Mouse (Mus musculus) midbrain, embryonic 14.5 days (tissue): ENCODE data around the gene Pnkd. TPM values are rescaled to one million over a fixed set of nuclear protein-coding genes. Genes with fewer than 3 reads are reported as not detected.

ENCODE experiments used
- ATAC-seq: fragments of 200-750 bp; cut with Nextera tagmentation; 2 replicates; pipeline ENCODE4 v1.8.0; 2017; ENCODE audit warnings: moderate number of reproducible peaks, moderate library complexity; ENCODE audit not compliant: low FRiP score, low TSS enrichment
- DNase-seq: peaks from one replicate; pipeline ENCODE4 v3.0.0-alpha.2; 2015
- H3K27ac ChIP-seq: fragments of 300-500 bp; sonication (generic); replicated peaks from 2 replicates; pipeline ENCODE4 v1.5.1; 2014; ENCODE audit warnings: mild to moderate bottlenecking, low read depth, low read length, moderate library complexity
- H3K27me3 ChIP-seq: fragments of 300-500 bp; sonication (generic); 2 replicates; pipeline ENCODE4 v1.6.1; 2014; ENCODE audit warnings: low read length, control low read depth, mixed read lengths; ENCODE audit not compliant: control insufficient read depth, insufficient read depth
- H3K36me3 ChIP-seq: fragments of 300-500 bp; sonication (generic); 2 replicates; pipeline ENCODE4 v1.6.1; 2014; ENCODE audit warnings: low read length, control low read depth; ENCODE audit not compliant: control insufficient read depth, insufficient read depth
- H3K4me1 ChIP-seq: fragments of 300-500 bp; sonication (generic); 2 replicates; pipeline ENCODE4 v1.6.1; 2014; ENCODE audit warnings: mild to moderate bottlenecking, antibody characterized with exemption, low read length, control low read depth; ENCODE audit not compliant: control insufficient read depth, insufficient read depth
- H3K4me2 ChIP-seq: fragments of 300-500 bp; sonication (generic); 2 replicates; pipeline ENCODE4 v1.6.1; 2014; ENCODE audit warnings: mild to moderate bottlenecking, low read length, moderate library complexity
- H3K4me3 ChIP-seq: fragments of 300-500 bp; sonication (generic); replicated peaks from 2 replicates; pipeline ENCODE4 v1.5.1; 2014; ENCODE audit warnings: low read depth, low read length
- H3K9ac ChIP-seq: fragments of 300-500 bp; sonication (generic); replicated peaks from 2 replicates; pipeline ENCODE4 v1.6.1; 2014; ENCODE audit warnings: mild to moderate bottlenecking, low read length, moderate library complexity
- H3K9me3 ChIP-seq: fragments of 300-500 bp; sonication (generic); 2 replicates; pipeline ENCODE4 v1.6.1; 2016; ENCODE audit warnings: low read length, control low read depth, mixed read lengths; ENCODE audit not compliant: control insufficient read depth
- WGBS: fragments of 180-500 bp; shearing (Covaris S2); extraction: QIAGEN DNeasy Blood & Tissue Kit; methylation state at CpG from one replicate; pipeline ENCODE4 v1.1.7; 2014; 5-methylcytosine and 5-hydroxymethylcytosine counted together
- polyA plus RNA-seq: library from polyadenylated mRNA; unstranded; fragments of >200 nt; fragmentation: Nextera tagmentation; extraction: Ambion mirVana; gene quantifications from 2 replicates; pipeline ENCODE4 v1.2.1, GENCODE M21; 2014

Gene Pnkd
- polyA plus RNA-seq, 1 experiment from 2014 or later: 99.0 TPM

DNA sequence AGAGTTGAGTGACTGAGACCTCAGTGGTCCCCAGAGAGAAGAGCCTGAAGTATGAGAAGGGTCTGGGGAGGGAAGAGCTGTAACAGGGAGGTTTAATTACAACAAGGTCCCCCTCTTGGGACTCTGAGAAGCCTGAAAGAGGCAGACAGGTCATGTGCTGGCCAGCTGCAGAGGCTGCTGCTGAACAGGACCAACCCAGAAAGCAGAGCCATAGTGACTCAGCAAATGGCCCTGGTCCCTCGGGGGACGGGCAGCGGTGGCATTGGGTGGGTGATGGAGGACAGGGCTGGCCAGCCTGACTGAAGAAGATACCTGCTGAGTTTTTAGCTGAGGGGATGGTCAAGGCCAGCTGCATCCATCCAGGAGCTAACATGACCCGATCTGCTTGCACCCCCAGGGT lies 91.7 kb downstream of the Pnkd start:
- ATAC-seq: no peak

DNA sequence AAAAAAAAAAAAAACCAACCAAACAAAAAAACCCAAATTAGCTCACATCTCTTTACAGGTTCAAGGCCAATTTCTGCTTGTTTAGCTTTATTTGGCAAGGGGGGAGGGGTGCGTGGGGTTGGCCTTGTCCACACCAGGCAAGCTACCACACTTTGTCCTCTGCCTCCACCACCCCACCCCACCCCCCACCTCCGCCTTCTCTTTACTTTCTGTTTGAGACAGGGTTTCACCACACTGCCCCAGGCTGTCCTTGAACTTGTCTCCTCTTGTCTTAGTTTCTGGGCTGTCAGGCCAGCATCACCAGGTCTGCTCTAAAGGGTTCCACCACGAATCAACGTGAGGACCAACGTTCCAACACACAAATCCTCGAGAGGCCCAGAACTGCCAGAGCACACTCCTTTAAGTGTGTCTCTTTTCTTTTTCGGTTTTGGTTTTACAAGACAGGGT lies 94.4 kb downstream of the Pnkd start:
- no peak for DNase-seq

More for the DNA sequence above, 91.7 kb downstream of the Pnkd start:
- no peaks in the 10 kb centered on the region for H3K27me3 ChIP-seq
- WGBS: 85% methylated on average over 4 of the region's 4 CpGs
- H3K4me2 ChIP-seq: no peak overlapping the region
- no peak overlapping the region for H3K27ac ChIP-seq
- no peak overlapping the region for H3K9ac ChIP-seq
- H3K9me3 ChIP-seq: no peaks in the 10 kb centered on the region
- no peak for DNase-seq
- no peaks in the 10 kb centered on the region for H3K4me1 ChIP-seq
- H3K4me3 ChIP-seq: no peak overlapping the region
- H3K36me3 ChIP-seq: no peaks in the 10 kb centered on the region

DNA sequence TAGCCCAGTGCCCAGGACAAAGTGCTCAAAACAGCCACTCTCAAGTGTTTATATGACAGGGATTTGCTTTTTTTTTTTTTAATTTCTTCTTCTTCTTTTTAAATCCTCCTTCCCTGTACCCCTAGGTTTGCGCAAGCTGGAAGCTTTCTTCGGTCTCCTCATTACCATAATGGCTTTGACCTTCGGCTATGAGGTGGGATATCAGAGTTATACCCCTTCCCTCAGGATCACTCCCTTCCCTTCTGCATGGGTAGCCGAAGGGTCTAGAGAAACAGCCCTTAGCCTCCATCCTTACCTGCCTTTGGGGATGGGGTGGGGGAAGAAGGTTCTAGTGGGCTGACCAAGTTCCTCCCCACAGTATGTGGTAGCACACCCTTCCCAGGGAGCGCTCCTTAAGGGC lies 95.8 kb downstream of the Pnkd start:
- no peak for DNase-seq
- no peak overlapping the region for H3K9ac ChIP-seq

More for the DNA sequence above, 94.4 kb downstream of the Pnkd start:
- WGBS: 85% methylated on average over 7 of the region's 7 CpGs
- H3K9ac ChIP-seq: no peak overlapping the region
- no peaks in the 10 kb centered on the region for H3K36me3 ChIP-seq
- H3K27me3 ChIP-seq: no peaks in the 10 kb centered on the region
- no peak for ATAC-seq
- no peak overlapping the region for H3K4me2 ChIP-seq
- no peak overlapping the region for H3K4me3 ChIP-seq
- H3K4me1 ChIP-seq: no peaks in the 10 kb centered on the region
- H3K27ac ChIP-seq: no peak overlapping the region
- no peaks in the 10 kb centered on the region for H3K9me3 ChIP-seq

DNA sequence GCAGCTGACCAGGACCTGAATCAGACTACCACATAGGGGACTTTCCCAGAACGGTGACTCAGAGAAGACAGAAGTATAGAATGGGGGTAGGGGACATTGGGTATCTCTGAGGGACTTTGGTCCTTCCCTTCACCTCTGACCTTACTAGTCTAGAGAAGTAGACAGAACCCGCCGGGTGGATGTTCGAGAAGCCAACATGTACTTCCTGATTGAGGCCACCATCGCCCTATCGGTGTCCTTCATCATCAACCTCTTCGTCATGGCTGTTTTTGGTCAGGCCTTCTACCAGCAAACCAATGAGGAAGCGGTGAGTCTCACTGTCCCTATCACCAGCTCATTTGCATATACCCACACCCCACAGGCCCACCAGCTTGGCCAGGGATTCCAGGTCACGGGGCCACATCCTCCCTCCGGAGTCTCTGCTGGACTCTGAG lies 96.9 kb downstream of the Pnkd start:
- no peaks in the 10 kb centered on the region for H3K9me3 ChIP-seq
- ATAC-seq (no peak), DNase-seq (no peak)
- H3K36me3 ChIP-seq: no peaks in the 10 kb centered on the region
- no peaks in the 10 kb centered on the region for H3K27me3 ChIP-seq
- H3K9ac ChIP-seq: no peak overlapping the region
- WGBS: 94% methylated on average over 10 of the region's 10 CpGs
- no peaks in the 10 kb centered on the region for H3K4me1 ChIP-seq
- no peak overlapping the region for H3K4me2 ChIP-seq
- H3K27ac ChIP-seq: no peak overlapping the region
- H3K4me3 ChIP-seq: no peak overlapping the region

More for the DNA sequence above, 95.8 kb downstream of the Pnkd start:
- Histone ChIP-seq H3K9me3 (no peaks in the 10 kb centered on the region), H3K27ac (no peak overlapping the region), H3K36me3 (no peaks in the 10 kb centered on the region), H3K4me3 (no peak overlapping the region), H3K4me1 (no peaks in the 10 kb centered on the region), H3K27me3 (no peaks in the 10 kb centered on the region), H3K4me2 (no peak overlapping the region)
- 85% methylated on average over 5 of the region's 5 CpGs for WGBS
- ATAC-seq: no peak

- 90% methylated on average over 13 of the region's 13 CpGs for WGBS
- no peaks in the 10 kb centered on the region for H3K4me1 ChIP-seq
Measured at GRCm38 (mm10) chr1:74383385-74383784, 98.7 kb downstream of the Pnkd start.

DNA sequence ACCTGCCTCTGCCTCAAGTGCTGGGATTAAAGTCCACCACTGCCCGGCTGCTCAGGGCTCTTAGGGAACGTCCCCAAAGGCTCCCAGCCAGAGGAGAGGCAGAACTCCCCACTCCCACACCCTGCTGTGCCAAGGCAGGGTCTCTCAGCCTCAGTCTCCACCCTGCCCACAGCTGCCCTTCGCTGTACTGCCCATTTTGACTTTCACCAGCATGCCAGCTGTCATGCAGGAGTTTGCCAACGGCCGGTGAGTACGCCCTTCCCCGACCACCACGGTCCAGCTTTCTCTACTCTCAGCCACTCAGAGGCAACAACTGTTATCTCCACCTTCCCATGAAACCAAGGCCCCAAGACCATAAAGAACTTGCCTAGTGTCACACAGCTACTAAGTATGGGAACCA lies 99.8 kb downstream of the Pnkd start:
- no peak overlapping the region for H3K9ac ChIP-seq

More at GRCm38 (mm10) chr1:74383385-74383784, 98.7 kb downstream of the Pnkd start:
- DNase-seq: no peak
- H3K9me3 ChIP-seq: no peaks in the 10 kb centered on the region
- no peaks in the 10 kb centered on the region for H3K27me3 ChIP-seq
- ATAC-seq: no peak
- H3K9ac ChIP-seq: no peak overlapping the region
- no peak overlapping the region for H3K4me3 ChIP-seq
- H3K27ac ChIP-seq: no peak overlapping the region
- H3K36me3 ChIP-seq: no peaks in the 10 kb centered on the region
- H3K4me2 ChIP-seq: no peak overlapping the region

DNA sequence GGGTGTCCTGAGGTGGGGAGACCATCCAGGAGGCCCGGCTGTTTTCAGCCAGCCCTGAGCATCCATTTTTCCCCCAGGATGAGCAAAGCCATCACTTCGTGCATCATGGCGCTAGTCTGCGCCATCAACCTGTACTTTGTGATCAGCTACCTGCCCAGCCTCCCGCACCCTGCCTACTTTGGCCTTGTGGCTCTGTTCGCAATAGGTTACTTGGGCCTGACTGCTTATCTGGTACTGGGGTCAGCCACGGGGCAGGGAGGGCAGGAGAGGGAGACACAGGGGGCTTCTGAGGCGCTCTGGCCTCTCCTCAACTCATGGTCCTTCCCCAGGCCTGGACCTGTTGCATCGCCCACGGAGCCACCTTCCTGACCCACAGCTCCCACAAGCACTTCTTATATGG lies 100.3 kb downstream of the Pnkd start:
- Histone ChIP-seq H3K9ac (no peak overlapping the region), H3K27ac (no peak overlapping the region), H3K9me3 (no peaks in the 10 kb centered on the region), H3K27me3 (peaks cover 1% of the 10 kb centered on the region; the same call in 1 of the 2 replicates), H3K4me3 (no peak overlapping the region), H3K36me3 (no peaks in the 10 kb centered on the region), H3K4me1 (no peaks in the 10 kb centered on the region), H3K4me2 (no peak overlapping the region)
- no peak for ATAC-seq
- DNase-seq: no peak
- WGBS: 94% methylated on average over 10 of the region's 10 CpGs

More for the DNA sequence above, 99.8 kb downstream of the Pnkd start:
- DNase-seq (no peak), ATAC-seq (no peak)
- no peak overlapping the region for H3K4me3 ChIP-seq
- no peak overlapping the region for H3K27ac ChIP-seq
- no peaks in the 10 kb centered on the region for H3K36me3 ChIP-seq
- no peaks in the 10 kb centered on the region for H3K9me3 ChIP-seq
- no peak overlapping the region for H3K4me2 ChIP-seq
- 84% methylated on average over 8 of the region's 8 CpGs for WGBS
- H3K27me3 ChIP-seq: no peaks in the 10 kb centered on the region; the same call in 1 of the 2 replicates
- H3K4me1 ChIP-seq: no peaks in the 10 kb centered on the region

GRCm38 (mm10) chr1:74385531-74385930 lies 100.8 kb downstream of the Pnkd start:
- H3K4me3 ChIP-seq: no peak overlapping the region
- no peaks in the 10 kb centered on the region for H3K36me3 ChIP-seq
- no peak overlapping the region for H3K9ac ChIP-seq
- H3K9me3 ChIP-seq: no peaks in the 10 kb centered on the region
- H3K4me1 ChIP-seq: no peaks in the 10 kb centered on the region
- H3K27me3 ChIP-seq: peaks cover 6% of the 10 kb centered on the region; the same call in 1 of the 2 replicates
- DNase-seq (no peak), ATAC-seq (no peak)
- no peak overlapping the region for H3K4me2 ChIP-seq
- whole genome bisulfite sequencing: 91% methylated on average over 8 of the region's 8 CpGs
- H3K27ac ChIP-seq: no peak overlapping the region

DNA sequence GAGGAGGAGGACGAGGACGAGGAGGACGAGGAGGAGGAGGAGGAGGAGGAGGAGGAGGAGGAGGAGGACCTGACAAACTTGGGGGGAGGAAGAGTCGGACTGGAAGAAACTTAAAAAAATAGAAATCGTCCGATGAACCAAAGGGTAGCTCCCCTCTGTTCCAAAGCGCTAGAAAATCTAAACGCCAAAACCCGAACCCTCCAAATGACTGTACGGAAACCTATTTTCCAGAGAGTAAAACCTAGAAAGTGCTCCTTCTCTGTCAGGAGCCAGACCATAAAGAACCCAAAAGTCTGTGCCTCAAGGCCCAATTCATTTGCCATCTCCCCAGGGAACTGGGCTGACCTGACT lies 101.6 kb downstream of the Pnkd start:
- Histone ChIP-seq H3K4me2 (peak overlapping the region; percentile 74), H3K9ac (peak overlapping the region; percentile 51), H3K9me3 (no peaks in the 10 kb centered on the region), H3K27me3 (peaks cover 8% of the 10 kb centered on the region; the same call in 1 of the 2 replicates), H3K4me1 (no peaks in the 10 kb centered on the region), H3K36me3 (no peaks in the 10 kb centered on the region), H3K4me3 (peak overlapping the region; percentile 55), H3K27ac (peak overlapping the region; percentile 91)
- ATAC-seq (no peak), DNase-seq (no peak)
- WGBS: 64% methylated on average over 7 of the region's 10 CpGs
